Mouse (Mus musculus): Measurements from ENCODE around the gene Cldn10. TPM values are rescaled to one million over a fixed set of nuclear protein-coding genes. Genes with fewer than 3 reads are reported as not detected.
"Not testable (repeated sequence)": the region's sequence is repeated elsewhere in the genome, so short reads cannot be mapped to it uniquely, and the experiment has no call there.

The Cldn10 gene
- polyA plus RNA-seq, 1 experiment from 2014 or later = 0.30 TPM

DNA sequence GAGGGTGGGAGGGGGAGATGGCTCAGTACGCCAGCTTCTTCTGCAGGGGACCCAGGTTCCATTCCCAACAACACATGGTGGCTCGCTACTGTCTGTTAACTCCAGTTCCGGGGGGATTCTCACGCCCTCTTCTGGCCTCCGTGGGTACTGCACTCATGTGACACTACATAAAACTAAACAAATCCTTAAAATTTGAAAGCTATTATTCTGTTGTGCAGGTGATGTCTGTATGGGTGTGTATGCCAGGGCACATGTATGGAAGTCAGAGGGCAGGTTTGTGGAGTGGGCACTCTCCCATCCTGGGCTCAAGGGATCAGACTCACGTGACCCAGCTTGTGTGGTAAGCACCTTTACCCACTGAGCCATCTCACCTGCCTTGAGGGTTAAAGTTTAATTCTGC lies 16.6 kb downstream of the Cldn10 start:
- no peak for ATAC-seq (replicated peaks; ENCODE audit: low FRiP score)
- no peak for DNase-seq (ENCODE audit: low spot score)
- H3K27ac ChIP-seq (ENCODE audit: low read depth, low read length) = no peak overlapping the region
- no peak overlapping the region for H3K4me3 ChIP-seq (ENCODE audit: low read depth, low read length)
- WGBS = 31% methylated on average over 6 of the region's 6 CpGs
- peaks cover 13% of the 10 kb centered on the region for H3K4me1 ChIP-seq (replicated peaks; ENCODE audit: control insufficient read depth, insufficient read depth, low read length)
- no peaks in the 10 kb centered on the region for H3K36me3 ChIP-seq (ENCODE audit: control insufficient read depth, insufficient read depth, low read length)
- no peaks in the 10 kb centered on the region for H3K9me3 ChIP-seq (ENCODE audit: control insufficient read depth, low read length)
- no peak overlapping the region for H3K4me2 ChIP-seq
- 0 out of 2 replicates have a peak, but pooled peaks cover 3% of the 10 kb centered on the region for H3K27me3 ChIP-seq (replicated peaks; ENCODE audit: control insufficient read depth, insufficient read depth, low read length)
- H3K9ac ChIP-seq (ENCODE audit: low read depth, low read length) = no peak overlapping the region

DNA sequence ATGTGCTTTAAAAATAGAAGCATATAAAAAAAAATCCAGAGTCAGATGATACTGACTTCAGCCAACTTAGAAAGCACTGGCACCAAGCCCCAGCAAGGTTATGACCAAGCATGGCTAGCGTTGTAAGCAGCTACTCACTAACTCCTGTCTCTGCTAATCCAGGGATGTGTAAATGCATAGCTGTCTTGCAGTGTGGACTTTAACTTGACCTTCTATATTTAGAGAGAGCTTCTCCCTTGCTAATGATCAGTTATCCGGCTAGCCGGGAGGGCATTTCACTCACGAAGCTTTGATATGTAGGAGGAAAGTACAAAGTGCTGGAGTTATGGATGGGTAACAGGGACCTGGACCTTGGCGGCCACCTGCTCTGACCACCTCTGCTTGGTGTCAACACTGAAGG lies 19.9 kb downstream of the Cldn10 start:
- no peaks in the 10 kb centered on the region for H3K27me3 ChIP-seq (replicated peaks; ENCODE audit: control insufficient read depth, insufficient read depth, low read length)
- H3K9ac ChIP-seq (ENCODE audit: low read depth, low read length) = no peak overlapping the region
- WGBS = 82% methylated on average over 5 of the region's 5 CpGs
- H3K36me3 ChIP-seq (ENCODE audit: control insufficient read depth, insufficient read depth, low read length) = no peaks in the 10 kb centered on the region
- no peak overlapping the region for H3K4me3 ChIP-seq (ENCODE audit: low read depth, low read length)
- DNase-seq (ENCODE audit: low spot score) = no peak
- H3K4me2 ChIP-seq = no peak overlapping the region
- H3K27ac ChIP-seq (ENCODE audit: low read depth, low read length) = no peak overlapping the region
- no peaks in the 10 kb centered on the region for H3K4me1 ChIP-seq (replicated peaks; ENCODE audit: control insufficient read depth, insufficient read depth, low read length)
- no peak for ATAC-seq (replicated peaks; ENCODE audit: low FRiP score)
- H3K9me3 ChIP-seq (ENCODE audit: control insufficient read depth, low read length) = no peaks in the 10 kb centered on the region

DNA sequence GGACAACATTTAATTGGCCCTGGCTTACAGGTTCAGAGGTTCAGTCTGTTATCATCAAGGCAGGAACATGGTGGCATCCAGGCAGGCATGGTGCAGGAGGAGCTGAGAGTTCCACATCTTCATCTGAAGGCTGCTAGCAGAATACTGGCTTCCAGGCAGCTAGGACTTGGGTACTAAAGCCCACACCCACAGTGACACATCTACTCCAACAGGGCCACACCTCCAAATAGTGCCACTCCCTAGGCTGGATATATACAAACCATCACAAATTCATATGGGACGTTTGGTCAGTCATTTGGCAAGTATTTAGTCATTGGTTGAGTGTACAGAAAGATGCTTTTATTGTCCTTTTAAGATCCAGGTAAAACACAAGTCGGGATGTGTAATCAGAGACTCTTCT lies 20.5 kb downstream of the Cldn10 start:
- DNase-seq (ENCODE audit: low spot score); H3K36me3 ChIP-seq (ENCODE audit: control insufficient read depth, insufficient read depth, low read length); H3K27ac ChIP-seq (ENCODE audit: low read depth, low read length); H3K4me3 ChIP-seq (ENCODE audit: low read depth, low read length); H3K27me3 ChIP-seq (replicated peaks; ENCODE audit: control insufficient read depth, insufficient read depth, low read length); H3K9me3 ChIP-seq (ENCODE audit: control insufficient read depth, low read length); ATAC-seq (replicated peaks; ENCODE audit: low FRiP score); H3K9ac ChIP-seq (ENCODE audit: low read depth, low read length); H3K4me1 ChIP-seq (replicated peaks; ENCODE audit: control insufficient read depth, insufficient read depth, low read length); H3K4me2 ChIP-seq: not testable (repeated sequence)
- WGBS = 73% methylated on average over 2 of the region's 2 CpGs

GRCm38 (mm10) chr14:118809686-118810085 lies 22.0 kb downstream of the Cldn10 start:
- 76% methylated on average over 4 of the region's 4 CpGs for WGBS
- Histone ChIP-seq H3K36me3 (ENCODE audit: control insufficient read depth, insufficient read depth, low read length) (no peaks in the 10 kb centered on the region), H3K4me2 (no peak overlapping the region), H3K27me3 (replicated peaks; ENCODE audit: control insufficient read depth, insufficient read depth, low read length) (no peaks in the 10 kb centered on the region), H3K4me1 (replicated peaks; ENCODE audit: control insufficient read depth, insufficient read depth, low read length) (no peaks in the 10 kb centered on the region), H3K27ac (ENCODE audit: low read depth, low read length) (no peak overlapping the region), H3K4me3 (ENCODE audit: low read depth, low read length) (no peak overlapping the region), H3K9ac (ENCODE audit: low read depth, low read length) (no peak overlapping the region), H3K9me3 (ENCODE audit: control insufficient read depth, low read length) (no peaks in the 10 kb centered on the region)
- no peak for ATAC-seq (replicated peaks; ENCODE audit: low FRiP score)
- no peak for DNase-seq (ENCODE audit: low spot score)

GRCm38 (mm10) chr14:118811256-118811655 lies 23.5 kb downstream of the Cldn10 start:
- H3K27ac ChIP-seq (ENCODE audit: low read depth, low read length); H3K9me3 ChIP-seq (ENCODE audit: control insufficient read depth, low read length); ATAC-seq (replicated peaks; ENCODE audit: low FRiP score); H3K4me3 ChIP-seq (ENCODE audit: low read depth, low read length); DNase-seq (ENCODE audit: low spot score); H3K4me2 ChIP-seq; H3K9ac ChIP-seq (ENCODE audit: low read depth, low read length); H3K27me3 ChIP-seq (replicated peaks; ENCODE audit: control insufficient read depth, insufficient read depth, low read length); H3K4me1 ChIP-seq (replicated peaks; ENCODE audit: control insufficient read depth, insufficient read depth, low read length); H3K36me3 ChIP-seq (ENCODE audit: control insufficient read depth, insufficient read depth, low read length): not testable (repeated sequence)

GRCm38 (mm10) chr14:118813111-118813510 lies 25.4 kb downstream of the Cldn10 start:
- Histone ChIP-seq H3K4me2 (no peak overlapping the region), H3K4me3 (ENCODE audit: low read depth, low read length) (no peak overlapping the region), H3K36me3 (ENCODE audit: control insufficient read depth, insufficient read depth, low read length) (no peaks in the 10 kb centered on the region), H3K9ac (ENCODE audit: low read depth, low read length) (no peak overlapping the region), H3K27ac (ENCODE audit: low read depth, low read length) (no peak overlapping the region), H3K4me1 (replicated peaks; ENCODE audit: control insufficient read depth, insufficient read depth, low read length) (no peaks in the 10 kb centered on the region), H3K9me3 (ENCODE audit: control insufficient read depth, low read length) (no peaks in the 10 kb centered on the region; the same call in 1 of the 2 replicates), H3K27me3 (replicated peaks; ENCODE audit: control insufficient read depth, insufficient read depth, low read length) (no peaks in the 10 kb centered on the region)
- DNase-seq (ENCODE audit: low spot score) = no peak
- no peak for ATAC-seq (replicated peaks; ENCODE audit: low FRiP score)
- 63% methylated on average over 7 of the region's 7 CpGs for WGBS

DNA sequence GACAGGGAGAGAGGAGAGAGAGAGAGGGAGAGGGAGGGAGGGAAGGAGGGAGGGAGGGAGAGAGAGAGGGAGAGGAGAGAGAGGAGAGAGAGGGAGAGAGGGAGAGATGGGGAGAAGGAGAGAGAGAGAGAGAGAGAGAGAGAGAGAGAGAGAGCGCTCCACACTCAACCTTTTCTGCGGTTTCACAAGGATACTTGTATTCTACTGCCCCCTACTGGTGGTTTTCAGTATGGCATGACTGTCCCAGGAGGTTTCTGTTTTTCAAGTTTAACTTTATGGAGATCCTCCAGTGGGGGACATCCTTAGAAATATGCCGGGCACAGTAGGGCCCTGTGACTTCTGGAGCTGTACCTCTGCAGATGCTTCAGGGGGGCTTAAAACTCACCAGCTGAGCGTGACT lies 28.8 kb downstream of the Cldn10 start:
- Histone ChIP-seq H3K4me1 (replicated peaks; ENCODE audit: control insufficient read depth, insufficient read depth, low read length) (no peaks in the 10 kb centered on the region), H3K4me2 (peak overlapping the region; percentile 42), H3K27ac (ENCODE audit: low read depth, low read length) (no peak overlapping the region), H3K9ac (ENCODE audit: low read depth, low read length) (peak overlapping the region; percentile 20; the same call in 1 of the 2 replicates), H3K4me3 (ENCODE audit: low read depth, low read length) (peak overlapping the region; percentile 21; the same call in 1 of the 2 replicates), H3K27me3 (replicated peaks; ENCODE audit: control insufficient read depth, insufficient read depth, low read length) (no peaks in the 10 kb centered on the region), H3K9me3 (ENCODE audit: control insufficient read depth, low read length) (no peaks in the 10 kb centered on the region; the same call in 1 of the 2 replicates), H3K36me3 (ENCODE audit: control insufficient read depth, insufficient read depth, low read length) (no peaks in the 10 kb centered on the region)
- WGBS = 15% methylated on average over 4 of the region's 4 CpGs
- DNase-seq (ENCODE audit: low spot score) = no peak
- peak; percentile 19 for ATAC-seq (replicated peaks; ENCODE audit: low FRiP score)

DNA sequence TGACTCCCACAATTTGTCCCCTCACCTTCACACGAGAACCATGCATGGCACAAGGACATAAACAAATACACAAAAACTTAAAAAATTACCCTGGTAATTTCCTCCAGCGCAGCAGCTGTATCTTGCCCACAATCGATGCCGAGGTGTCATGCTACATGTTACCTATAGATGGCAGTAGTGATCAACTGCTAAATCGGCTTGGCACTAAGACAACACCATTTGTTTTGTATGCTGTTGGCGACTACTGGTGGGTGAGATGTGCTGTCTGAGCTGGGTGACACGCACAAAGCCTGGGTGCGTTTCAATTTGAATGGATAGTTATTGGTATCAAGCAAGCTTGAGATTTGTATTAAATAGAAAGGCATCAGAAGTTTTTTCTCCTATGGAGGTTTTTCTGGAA lies 32.4 kb downstream of the Cldn10 start:
- no peak overlapping the region for H3K27ac ChIP-seq (ENCODE audit: low read depth, low read length)
- H3K36me3 ChIP-seq (ENCODE audit: control insufficient read depth, insufficient read depth, low read length) = no peaks in the 10 kb centered on the region
- 14% methylated on average over 8 of the region's 8 CpGs for WGBS
- ATAC-seq (replicated peaks; ENCODE audit: low FRiP score) (peak; percentile 50), DNase-seq (ENCODE audit: low spot score) (no peak)
- no peaks in the 10 kb centered on the region; the same call in 1 of the 2 replicates for H3K9me3 ChIP-seq (ENCODE audit: control insufficient read depth, low read length)
- no peak overlapping the region for H3K9ac ChIP-seq (ENCODE audit: low read depth, low read length)
- H3K4me2 ChIP-seq = no peak overlapping the region
- H3K27me3 ChIP-seq (replicated peaks; ENCODE audit: control insufficient read depth, insufficient read depth, low read length) = no peaks in the 10 kb centered on the region
- H3K4me1 ChIP-seq (replicated peaks; ENCODE audit: control insufficient read depth, insufficient read depth, low read length) = no peaks in the 10 kb centered on the region
- no peak overlapping the region for H3K4me3 ChIP-seq (ENCODE audit: low read depth, low read length)

- DNase-seq (ENCODE audit: low spot score) = no peak
- WGBS = 79% methylated on average over 4 of the region's 4 CpGs
Observed at GRCm38 (mm10) chr14:118822816-118823215, 35.1 kb downstream of the Cldn10 start.

More at GRCm38 (mm10) chr14:118822816-118823215, 35.1 kb downstream of the Cldn10 start:
- H3K36me3 ChIP-seq (ENCODE audit: control insufficient read depth, insufficient read depth, low read length) = no peaks in the 10 kb centered on the region
- H3K9ac ChIP-seq (ENCODE audit: low read depth, low read length) = no peak overlapping the region
- H3K27me3 ChIP-seq (replicated peaks; ENCODE audit: control insufficient read depth, insufficient read depth, low read length) = no peaks in the 10 kb centered on the region
- no peak overlapping the region for H3K4me3 ChIP-seq (ENCODE audit: low read depth, low read length)
- no peak for ATAC-seq (replicated peaks; ENCODE audit: low FRiP score)
- no peak overlapping the region for H3K4me2 ChIP-seq
- H3K9me3 ChIP-seq (ENCODE audit: control insufficient read depth, low read length) = no peaks in the 10 kb centered on the region; the same call in 1 of the 2 replicates
- H3K4me1 ChIP-seq (replicated peaks; ENCODE audit: control insufficient read depth, insufficient read depth, low read length) = no peaks in the 10 kb centered on the region
- H3K27ac ChIP-seq (ENCODE audit: low read depth, low read length) = no peak overlapping the region

Measured in liver, embryonic 11.5 days (tissue).